Mouse (Mus musculus) mesoderm, embryonic 11.5 days (tissue): ENCODE data around the gene Psmd11.
A peak's percentile ranks its signal among the peaks of the same experiment; 100 is the strongest.
"Not testable (repeated sequence)": the region's sequence is repeated elsewhere in the genome, so short reads cannot be mapped to it uniquely, and the experiment has no call there.

Experiments
- DNase-seq: peaks from one replicate; pipeline ENCODE4 v3.0.0-alpha.2; 2012; ENCODE audit warnings: low read depth, low spot score

Psmd11 gene

GRCm38 (mm10) chr11:80428381-80429008 lies at the start of gene Psmd11:
Psmd11 (plus strand) TSS chr11:80428615.
- DNase-seq = peak; percentile 96

- not testable (repeated sequence) for DNase-seq
These were observed 49.2 kb upstream of the Psmd11 start for GRCm38 (mm10) chr11:80379184-80379583.

GRCm38 (mm10) chr11:80382626-80383018 lies 45.8 kb upstream of the Psmd11 start:
- DNase-seq = no peak

GRCm38 (mm10) chr11:80383019-80383625 lies 45.3 kb upstream of the Psmd11 start, which contains the start of gene Zfp207:
Zfp207 (plus strand) TSS chr11:80383279.
- peak; percentile 98 for DNase-seq

- no peak for DNase-seq
These were observed 44.8 kb upstream of the Psmd11 start for GRCm38 (mm10) chr11:80383626-80384046.

GRCm38 (mm10) chr11:80384461-80384860 lies 44.0 kb upstream of the Psmd11 start:
- no peak for DNase-seq

GRCm38 (mm10) chr11:80385055-80385454 lies 43.4 kb upstream of the Psmd11 start:
- DNase-seq = no peak

- no peak for DNase-seq
These were observed 41.6 kb upstream of the Psmd11 start for GRCm38 (mm10) chr11:80386790-80387189.

- no peak for DNase-seq
These were observed 38.5 kb upstream of the Psmd11 start for GRCm38 (mm10) chr11:80389885-80390284.

GRCm38 (mm10) chr11:80391407-80392120 lies 36.9 kb upstream of the Psmd11 start:
- DNase-seq = no peak

- DNase-seq = no peak
These were observed 32.5 kb upstream of the Psmd11 start for GRCm38 (mm10) chr11:80395930-80396329.

- no peak for DNase-seq
These were observed 31.8 kb upstream of the Psmd11 start for GRCm38 (mm10) chr11:80396617-80397016.

- not testable (repeated sequence) for DNase-seq
These were observed 20.5 kb upstream of the Psmd11 start for GRCm38 (mm10) chr11:80407878-80408277.

- no peak for DNase-seq
These were observed 18.0 kb upstream of the Psmd11 start for GRCm38 (mm10) chr11:80410377-80410776.

GRCm38 (mm10) chr11:80417085-80417484 lies 11.3 kb upstream of the Psmd11 start:
- DNase-seq = no peak

GRCm38 (mm10) chr11:80419743-80420142 lies 8.7 kb upstream of the Psmd11 start:
- no peak for DNase-seq

GRCm38 (mm10) chr11:80420202-80420984 lies 8.0 kb upstream of the Psmd11 start:
- DNase-seq = no peak

- no peak for DNase-seq
These were observed 6.9 kb upstream of the Psmd11 start for GRCm38 (mm10) chr11:80421421-80422047.

- no peak for DNase-seq
These were observed 3.7 kb upstream of the Psmd11 start for GRCm38 (mm10) chr11:80424691-80425090.

- DNase-seq = no peak
These were observed 3.1 kb upstream of the Psmd11 start for GRCm38 (mm10) chr11:80425247-80425778.
